Mouse (Mus musculus) natural killer cell, adult 2 months (primary cell): ENCODE results near the gene Hspa1l.
"Not testable (repeated sequence)": the region's sequence is repeated elsewhere in the genome, so short reads cannot be mapped to it uniquely, and the experiment has no call there.

Experiments
- DNase-seq, 2 experiments: peaks; one replicate each; pipeline ENCODE4 v3.0.0; 2022; ENCODE audit warnings: low spot score in 2 of 2

Gene Hspa1l

GRCm38 (mm10) chr17:34950514-34951455 is 21.7 kb upstream of the Hspa1l start:
- DNase-seq = no peak

DNA sequence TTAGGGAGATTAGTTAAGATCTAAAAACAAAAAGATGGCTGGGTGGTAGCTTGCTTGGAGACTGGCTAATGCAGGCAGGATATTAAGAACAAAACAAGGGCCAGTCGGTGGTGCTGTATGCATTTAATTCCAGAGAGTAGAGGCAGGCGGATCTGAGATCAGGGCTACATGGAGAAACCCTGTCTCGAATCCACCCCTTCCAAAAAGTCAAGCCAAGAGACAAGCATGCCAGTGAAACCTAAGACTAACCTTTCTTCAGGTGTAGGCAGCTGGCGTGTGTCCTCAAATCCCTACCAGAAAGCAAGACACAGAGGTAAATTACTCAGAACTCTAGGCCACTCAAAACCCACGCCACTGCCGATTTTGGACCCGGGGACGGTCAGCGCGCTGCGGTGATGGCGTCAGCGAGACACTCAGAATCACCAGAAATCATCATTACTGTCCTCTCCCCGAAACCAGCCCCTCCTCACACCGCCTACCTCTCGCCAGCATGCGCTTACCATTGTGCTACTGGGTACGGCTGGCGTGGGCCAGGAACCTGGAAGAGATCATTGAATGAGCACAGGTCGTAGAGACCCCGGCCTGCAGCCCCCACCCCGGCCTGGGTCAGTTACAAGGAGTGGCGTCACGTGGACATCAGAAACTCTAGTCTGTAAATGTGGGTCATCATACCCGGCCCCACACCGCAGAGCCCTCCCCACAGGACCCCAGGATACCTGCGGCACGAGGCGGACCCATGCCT is 20.7 kb upstream of the Hspa1l start:
- no peak for DNase-seq

DNA sequence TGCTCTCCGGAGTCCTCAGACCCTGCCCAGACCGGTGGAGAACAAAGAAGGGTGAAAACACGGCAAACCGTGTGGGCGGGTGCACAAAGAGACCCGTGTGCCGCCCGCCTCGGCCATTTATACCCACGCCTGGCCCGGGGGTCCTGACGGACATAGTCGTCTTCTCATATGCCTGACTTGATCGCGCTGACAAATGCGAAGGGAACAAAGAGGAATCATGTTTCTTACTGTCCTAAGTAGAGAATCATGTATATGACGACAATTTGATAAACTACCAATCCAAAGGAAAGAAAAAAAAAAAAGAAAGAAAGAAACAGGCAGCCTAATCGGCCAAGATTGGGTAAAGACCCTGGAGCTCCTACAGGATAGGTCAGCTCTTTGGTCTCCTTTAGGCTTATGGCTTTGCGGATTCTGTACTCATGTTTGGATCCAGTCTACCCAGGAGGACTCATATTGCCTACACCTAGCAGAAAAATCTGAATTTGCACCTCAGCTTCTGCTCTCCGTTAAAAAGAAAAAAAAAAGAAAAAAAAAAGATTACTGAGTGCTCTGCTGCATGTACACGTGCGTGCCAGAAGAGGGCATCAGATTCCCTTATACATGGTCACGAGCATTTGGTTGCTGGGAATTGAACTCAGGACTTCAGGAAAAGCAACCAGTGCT is 20.0 kb upstream of the Hspa1l start:
- DNase-seq = peak; percentile 80 to 82

DNA sequence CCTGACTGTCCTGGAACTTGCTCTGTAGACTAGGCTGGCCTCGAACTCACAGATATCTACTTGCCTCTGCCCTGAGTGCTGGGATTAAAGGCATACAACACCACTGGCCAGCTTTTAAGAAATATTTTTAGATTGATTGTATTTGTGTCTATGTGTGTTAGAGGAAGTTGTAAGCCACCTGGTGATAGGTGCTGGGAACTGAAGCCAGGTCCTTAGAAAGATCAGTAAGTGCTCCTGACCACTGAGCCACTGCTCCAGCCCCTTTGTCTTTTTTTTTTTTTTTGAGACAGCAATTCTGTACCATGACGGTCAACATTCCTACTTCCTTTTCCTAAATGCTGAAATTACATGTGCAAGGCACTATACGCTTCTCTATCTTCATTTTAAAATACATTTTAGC is 19.2 kb upstream of the Hspa1l start:
- no peak for DNase-seq

- no peak for DNase-seq
Measured at GRCm38 (mm10) chr17:34953904-34954303, 18.6 kb upstream of the Hspa1l start.

GRCm38 (mm10) chr17:34954831-34955230 is 17.7 kb upstream of the Hspa1l start:
- DNase-seq = no peak

DNA sequence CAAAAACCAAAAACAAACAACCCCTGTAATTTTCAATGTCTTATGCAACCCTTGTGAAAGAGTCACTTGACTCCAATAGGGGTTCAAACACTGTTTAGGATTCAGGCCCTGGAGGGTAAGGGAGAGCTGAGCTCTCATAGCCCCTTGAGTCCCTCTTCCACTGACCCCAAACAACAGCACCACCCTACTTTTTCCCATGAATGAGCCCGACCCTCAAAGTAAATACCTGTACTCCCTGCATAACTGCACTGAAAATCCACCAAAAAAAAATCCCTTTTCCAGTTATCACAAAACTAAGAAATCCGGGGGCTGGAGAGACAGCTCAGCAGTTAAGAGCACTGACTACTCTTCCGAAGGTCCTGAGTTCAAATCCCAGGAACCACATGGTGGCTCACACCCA is 16.6 kb upstream of the Hspa1l start:
- DNase-seq = no peak

DNA sequence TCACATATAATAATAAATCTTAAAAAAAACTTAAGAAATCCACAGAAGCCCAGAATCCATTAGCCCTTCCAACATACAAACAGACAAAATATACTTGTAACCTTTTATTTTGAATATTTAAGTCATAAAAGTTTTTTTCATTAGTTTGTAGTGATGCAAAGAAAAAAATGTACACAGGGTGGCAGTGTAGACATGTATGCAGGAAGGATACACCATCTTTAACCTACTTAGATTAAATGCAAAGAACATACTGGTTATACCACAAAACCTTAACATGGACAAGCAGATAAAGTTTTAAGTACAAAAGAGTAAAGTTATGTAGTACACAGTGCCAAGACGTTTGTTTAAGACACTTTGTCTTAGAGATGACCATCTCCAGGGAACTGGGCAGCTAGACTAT is 16.2 kb upstream of the Hspa1l start:
- no peak for DNase-seq

- not testable (repeated sequence) for DNase-seq
Measured at GRCm38 (mm10) chr17:34957291-34957690, 15.2 kb upstream of the Hspa1l start.

DNA sequence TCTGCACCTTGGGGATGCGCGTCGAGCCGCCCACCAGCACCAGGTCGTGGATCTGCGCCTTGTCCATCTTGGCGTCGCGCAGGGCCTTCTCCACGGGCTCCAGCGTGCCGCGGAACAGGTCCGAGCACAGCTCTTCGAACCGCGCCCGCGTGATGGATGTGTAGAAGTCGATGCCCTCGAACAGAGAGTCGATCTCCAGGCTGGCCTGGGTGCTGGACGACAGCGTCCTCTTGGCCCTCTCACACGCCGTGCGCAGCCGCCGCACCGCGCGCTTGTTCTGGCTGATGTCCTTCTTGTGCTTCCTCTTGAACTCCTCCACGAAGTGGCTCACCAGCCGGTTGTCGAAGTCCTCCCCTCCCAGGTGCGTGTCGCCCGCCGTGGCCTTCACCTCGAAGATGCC is 14.5 kb upstream of the Hspa1l start:
- DNase-seq = not testable (repeated sequence)

GRCm38 (mm10) chr17:34958734-34959129 is 13.8 kb upstream of the Hspa1l start:
- not testable (repeated sequence) for DNase-seq

DNA sequence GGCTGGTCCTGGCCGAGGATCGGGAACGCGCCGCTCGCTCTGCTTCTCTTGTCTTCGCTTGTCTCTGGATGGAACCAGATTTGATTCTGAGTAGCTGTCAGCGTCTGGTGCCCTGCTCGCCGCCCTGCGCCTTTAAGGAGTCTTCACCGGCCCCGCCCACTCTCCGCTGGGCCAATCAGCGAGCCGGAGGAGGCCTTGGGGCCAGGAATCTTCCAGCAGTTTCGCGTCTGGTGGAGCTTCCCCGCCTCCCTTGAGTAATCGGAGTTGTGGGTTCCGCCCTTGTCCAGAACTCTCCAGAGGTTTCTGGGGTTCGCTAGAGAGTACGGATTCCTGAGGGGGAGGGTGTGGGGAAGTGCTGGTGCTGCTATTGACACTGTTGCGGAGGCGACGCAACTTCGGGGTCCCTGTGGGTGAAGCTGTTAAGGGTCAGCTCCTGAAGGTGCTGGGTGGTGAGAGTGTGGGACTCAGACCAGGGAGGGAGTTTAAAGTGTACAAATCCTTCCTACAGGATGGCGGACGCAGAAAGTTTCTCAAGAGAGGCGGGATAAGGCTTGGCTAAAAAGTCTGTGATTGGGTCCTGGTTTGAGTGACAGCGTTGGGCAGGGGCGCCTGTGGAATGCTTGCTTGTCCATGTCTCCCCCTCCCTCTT is 13.2 kb upstream of the Hspa1l start, which contains the start of gene Hspa1b:
Gene Hspa1b (minus strand): TSS at position 109 of the 649 bp plus-strand sequence.
- peak; percentile 57 to 62 for DNase-seq

- DNase-seq = no peak
Measured at GRCm38 (mm10) chr17:34959881-34960515, 12.5 kb upstream of the Hspa1l start.

DNA sequence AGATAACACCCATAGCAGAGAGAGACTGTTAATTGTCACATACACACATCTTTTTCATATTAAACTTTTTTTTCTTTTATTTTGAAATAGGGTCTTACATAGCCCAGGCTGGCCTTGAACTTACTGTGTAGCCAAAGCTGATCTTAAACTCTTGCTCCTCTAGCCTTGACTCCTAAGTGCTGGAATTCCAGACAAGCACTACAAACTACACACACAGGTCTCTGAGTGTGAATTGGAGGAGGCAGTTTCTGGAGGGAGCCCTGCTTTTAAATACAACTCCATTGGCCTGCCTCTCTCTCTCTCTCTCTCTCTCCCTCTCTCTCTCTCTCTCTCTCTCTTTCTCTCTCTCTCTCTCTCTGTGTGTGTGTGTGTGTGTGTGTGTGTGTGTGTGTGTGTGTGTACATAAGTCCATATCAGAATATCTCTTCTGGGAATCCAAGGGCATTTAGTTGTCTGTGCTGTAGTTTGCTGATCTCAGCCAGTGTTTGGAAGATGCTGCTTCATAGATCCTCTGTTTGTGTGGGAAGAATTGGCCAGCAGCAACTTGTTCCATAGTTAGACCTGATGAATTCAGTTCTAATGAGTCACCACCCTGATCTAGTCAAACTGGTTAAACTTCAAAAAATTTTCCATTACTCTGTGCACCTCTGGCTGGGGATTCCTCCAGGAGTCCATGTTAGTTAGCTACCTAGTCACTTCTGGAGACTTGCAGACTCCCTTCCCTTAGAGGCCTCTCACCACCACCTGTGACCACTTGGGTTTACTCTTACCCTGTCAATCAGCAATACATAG is 11.6 kb upstream of the Hspa1l start:
- DNase-seq = no peak

GRCm38 (mm10) chr17:34962125-34962524 is 10.4 kb upstream of the Hspa1l start:
- DNase-seq = no peak

GRCm38 (mm10) chr17:34962841-34963240 is 9.7 kb upstream of the Hspa1l start:
- DNase-seq = no peak

- DNase-seq = no peak
Measured at GRCm38 (mm10) chr17:34964640-34965049, 7.9 kb upstream of the Hspa1l start.

DNA sequence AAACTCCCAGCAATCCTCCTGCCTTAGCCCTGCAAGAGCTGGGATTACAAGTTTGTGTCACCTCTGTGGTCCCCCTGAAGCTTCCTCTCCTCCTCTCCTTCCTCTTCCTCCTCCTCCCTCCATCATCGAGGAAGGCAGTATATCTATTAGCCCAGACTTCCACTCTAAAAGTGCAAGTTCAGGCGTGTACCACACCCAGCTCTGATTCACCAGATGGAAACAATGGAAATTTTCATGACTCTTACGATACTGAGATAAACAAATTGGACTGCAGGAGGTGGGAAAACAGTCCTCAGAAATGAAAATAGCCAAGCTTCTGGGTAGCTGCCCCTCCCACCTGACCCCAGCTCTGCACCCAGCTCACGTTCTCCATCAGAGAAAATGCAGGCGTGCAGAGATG is 6.9 kb upstream of the Hspa1l start:
- no peak for DNase-seq

DNA sequence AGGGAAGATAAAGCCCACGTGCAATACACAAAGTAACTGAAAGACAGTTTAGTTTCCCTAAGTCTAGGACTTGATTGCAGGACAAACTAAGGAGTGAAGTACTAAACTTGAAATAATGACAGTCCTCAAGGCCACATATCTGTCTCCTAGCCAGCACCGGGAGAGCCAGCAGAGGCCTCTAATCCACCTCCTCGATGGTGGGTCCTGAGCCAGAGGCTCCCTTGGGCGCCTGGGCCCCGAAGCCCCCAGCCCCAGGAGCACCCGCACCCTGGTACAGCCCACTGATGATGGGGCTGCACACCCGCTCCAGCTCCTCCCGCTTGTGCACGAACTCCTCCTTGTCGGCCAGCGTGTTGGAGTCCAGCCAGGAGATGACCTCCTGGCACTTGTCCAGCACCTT is 2.7 kb upstream of the Hspa1l start, which contains the start of gene Gm20481:
Gene Gm20481 (plus strand): TSS at position 91 of the 400 bp plus-strand sequence.
- DNase-seq = not testable (repeated sequence)

DNA sequence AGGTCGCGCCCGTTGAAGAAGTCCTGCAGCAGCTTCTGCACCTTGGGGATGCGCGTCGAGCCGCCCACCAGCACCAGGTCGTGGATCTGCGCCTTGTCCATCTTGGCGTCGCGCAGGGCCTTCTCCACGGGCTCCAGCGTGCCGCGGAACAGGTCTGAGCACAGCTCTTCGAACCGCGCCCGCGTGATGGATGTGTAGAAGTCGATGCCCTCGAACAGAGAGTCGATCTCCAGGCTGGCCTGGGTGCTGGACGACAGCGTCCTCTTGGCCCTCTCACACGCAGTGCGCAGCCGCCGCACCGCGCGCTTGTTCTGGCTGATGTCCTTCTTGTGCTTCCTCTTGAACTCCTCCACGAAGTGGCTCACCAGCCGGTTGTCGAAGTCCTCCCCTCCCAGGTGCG is 1.7 kb upstream of the Hspa1l start:
- not testable (repeated sequence) for DNase-seq
